9 mouse cellular contexts compared by ENCODE assay signal in genomic region chr5:135777796-135778470, GRCm38 (mm10). TPM values are rescaled to one million over a fixed set of nuclear protein-coding genes. Genes with fewer than 3 reads are reported as not detected.
DNase-seq lines count a peak whose midpoint lies in the region; ATAC-seq and TF ChIP-seq lines count a peak whose summit lies in the region.
"Had no signal": no experiment of that assay in that cellular context is flagged by ENCODE, and none has a peak within 500 bp of the region (broad histone marks: within the 10 kb centered on the region; RNA-seq: fewer than 3 reads in every experiment).

Gene Styxl1 (minus strand): TSS chr5:135778385.

- peak within 1 kb of the TSS; percentile 91 for H3K9ac ChIP-seq in neural tube, embryonic 11.5 days (ENCODE audit: low read length)
- H3K9ac ChIP-seq in forebrain, embryonic 12.5 days: peak within 1 kb of the TSS; percentile 94
- H3K9ac ChIP-seq in liver, embryonic 13.5 days: peak within 1 kb of the TSS; percentile 93
- peak within 1 kb of the TSS; percentile 96 for H3K9ac ChIP-seq in stomach, postnatal 0 days (ENCODE audit: low read length)

- peaks cover 8% of the 10 kb centered on the region; the same call in 1 of the 2 replicates for H3K4me1 ChIP-seq in neural tube, embryonic 11.5 days (ENCODE audit: control insufficient read depth, insufficient read depth, low read length)
- peaks cover 27% of the 10 kb centered on the region for H3K4me1 ChIP-seq in forebrain, embryonic 12.5 days
- H3K4me1 ChIP-seq in liver, embryonic 13.5 days (replicated peaks): peaks cover 54% of the 10 kb centered on the region
- H3K4me1 ChIP-seq in stomach, postnatal 0 days (replicated peaks; ENCODE audit: control insufficient read depth, insufficient read depth): 0 out of 2 replicates have a peak, but pooled peaks cover 9% of the 10 kb centered on the region

- H3K4me2 ChIP-seq in neural tube, embryonic 11.5 days (ENCODE audit: low read depth): peak within 1 kb of the TSS; percentile 73
- peak within 1 kb of the TSS; percentile 74 for H3K4me2 ChIP-seq in forebrain, embryonic 12.5 days
- peak within 1 kb of the TSS; percentile 90 for H3K4me2 ChIP-seq in liver, embryonic 13.5 days
- peak within 1 kb of the TSS; percentile 83 for H3K4me2 ChIP-seq in stomach, postnatal 0 days (replicated peaks; ENCODE audit: low read depth)

- peak within 1 kb of the TSS; percentile 71 for H3K4me3 ChIP-seq in neural tube, embryonic 11.5 days (ENCODE audit: low read depth, low read length)
- H3K4me3 ChIP-seq in forebrain, embryonic 12.5 days (replicated peaks): peak within 1 kb of the TSS; percentile 82
- peak within 1 kb of the TSS; percentile 84 for H3K4me3 ChIP-seq in liver, embryonic 13.5 days (replicated peaks)
- H3K4me3 ChIP-seq in stomach, postnatal 0 days (ENCODE audit: low read depth, low read length): peak within 1 kb of the TSS; percentile 68

- DNase-seq in adrenal gland, postnatal 14 days: peak; percentile 68
- DNase-seq in adrenal gland, adult (ENCODE audit: inconsistent age in 2 of 2, low spot score in 1 of 2): no peak
- peak; percentile 63 for DNase-seq in neural tube, embryonic 11.5 days (ENCODE audit: low spot score)
- DNase-seq in neural tube, embryonic 10.5 days (ENCODE audit: extremely low spot score, low spot score): no peak
- DNase-seq in liver, embryonic 13.5 days: no peak
- no peak for DNase-seq in stomach, postnatal 0 days (ENCODE audit: low spot score)
- no peak for DNase-seq in cerebellum, adult 11 months

- TF ChIP-seq CTCF in stomach, postnatal 0 days (IDR thresholded peaks at IDR 0.05; ENCODE audit: low read depth): no peak

- H3K9me3 ChIP-seq in neural tube, embryonic 11.5 days (ENCODE audit: control insufficient read depth, low read length): no peaks in the 10 kb centered on the region
- H3K9me3 ChIP-seq in forebrain, embryonic 12.5 days: no peaks in the 10 kb centered on the region
- no peaks in the 10 kb centered on the region for H3K9me3 ChIP-seq in liver, embryonic 13.5 days (replicated peaks)
- H3K9me3 ChIP-seq in stomach, postnatal 0 days (ENCODE audit: control insufficient read depth, low read length): no peaks in the 10 kb centered on the region

- ATAC-seq in neural tube, embryonic 11.5 days (ENCODE audit: insufficient read depth, low FRiP score, low TSS enrichment): peak; percentile 93
- peak; percentile 94 for ATAC-seq in forebrain, embryonic 12.5 days (ENCODE audit: low FRiP score)
- ATAC-seq in liver, embryonic 13.5 days (ENCODE audit: low read depth): peak; percentile 91
- ATAC-seq in stomach, postnatal 0 days (ENCODE audit: low FRiP score, low TSS enrichment): peak; percentile 22

- H3K36me3 ChIP-seq in neural tube, embryonic 11.5 days (ENCODE audit: control insufficient read depth, insufficient read depth, low read length): no peaks in the 10 kb centered on the region
- H3K36me3 ChIP-seq in forebrain, embryonic 12.5 days (replicated peaks): peaks cover 16% of the 10 kb centered on the region
- H3K36me3 ChIP-seq in liver, embryonic 13.5 days: peaks cover 23% of the 10 kb centered on the region
- 0 out of 2 replicates have a peak, but pooled peaks cover 3% of the 10 kb centered on the region for H3K36me3 ChIP-seq in stomach, postnatal 0 days (ENCODE audit: control insufficient read depth, insufficient read depth, low read length)

- under 1% methylated on average over 44 of the region's 45 CpGs for WGBS in neural tube, embryonic 11.5 days
- under 1% methylated on average over 45 of the region's 45 CpGs for WGBS in forebrain, embryonic 12.5 days
- under 1% methylated on average over 45 of the region's 45 CpGs for WGBS in liver, embryonic 13.5 days (ENCODE audit: insufficient replicate concordance)
- under 1% methylated on average over 43 of the region's 45 CpGs for WGBS in stomach, postnatal 0 days

- H3K27ac ChIP-seq in neural tube, embryonic 11.5 days (ENCODE audit: low read depth, low read length): peak within 1 kb of the TSS; percentile 91
- peak within 1 kb of the TSS; percentile 95 for H3K27ac ChIP-seq in forebrain, embryonic 12.5 days
- H3K27ac ChIP-seq in liver, embryonic 13.5 days: peak within 1 kb of the TSS; percentile 87
- H3K27ac ChIP-seq in stomach, postnatal 0 days (replicated peaks): peak within 1 kb of the TSS; percentile 97

- no peak for TF ChIP-seq EP300 in stomach, postnatal 0 days (optimal IDR thresholded peaks at IDR 0.05)

- no peaks in the 10 kb centered on the region for H3K27me3 ChIP-seq in neural tube, embryonic 11.5 days (ENCODE audit: control insufficient read depth, insufficient read depth, low read length)
- 0 out of 2 replicates have a peak, but pooled peaks cover 2% of the 10 kb centered on the region for H3K27me3 ChIP-seq in forebrain, embryonic 12.5 days
- H3K27me3 ChIP-seq in liver, embryonic 13.5 days: no peaks in the 10 kb centered on the region
- no peaks in the 10 kb centered on the region for H3K27me3 ChIP-seq in stomach, postnatal 0 days (ENCODE audit: control insufficient read depth, insufficient read depth, low read length)

RNA-seq across cellular contexts. Expression of gene Styxl1, which starts in this region (rescaled TPM):
- total RNA-seq in adrenal gland, postnatal 14 days (2021): 0.30 and 0.37 TPM in 2 replicates
- polyA plus RNA-seq in neural tube, embryonic 11.5 days (2014; fragmentation: Nextera tagmentation; extraction: Ambion mirVana): 0.24 TPM in 1 of 2 replicates, not detected in the other
- polyA plus RNA-seq in forebrain, embryonic 12.5 days (2016; fragmentation: Nextera tagmentation; extraction: Ambion mirVana): 0.29 TPM in 1 of 2 replicates, not detected in the other
- not detected in 2 replicates for polyA plus RNA-seq in liver, embryonic 13.5 days (2015; fragmentation: Nextera tagmentation; extraction: Ambion mirVana)
- polyA plus RNA-seq in stomach, postnatal 0 days (2015; fragmentation: Nextera tagmentation; extraction: Ambion mirVana): 0.10 and 0.27 TPM in 2 replicates
- total RNA-seq: left cerebral cortex, adult 18-20 months had no signal

Comparison
In these comparisons a context has a peak if more than half of its experiments do, and no peak if none do; other contexts are left out.
1. Peak in DNase-seq in adrenal gland, postnatal 14 days; RNA of the gene not detected or under 1 TPM.
2. Peak in DNase-seq, ATAC-seq, H3K4me3 ChIP-seq, H3K27ac ChIP-seq, H3K9ac ChIP-seq and H3K4me2 ChIP-seq in neural tube, embryonic 11.5 days; RNA of the gene not detected or under 1 TPM.
3. Peak in ATAC-seq, H3K4me3 ChIP-seq, H3K27ac ChIP-seq, H3K9ac ChIP-seq and H3K4me2 ChIP-seq in forebrain, embryonic 12.5 days; RNA of the gene not detected or under 1 TPM.
4. Peak in ATAC-seq, H3K4me3 ChIP-seq, H3K27ac ChIP-seq, H3K9ac ChIP-seq and H3K4me2 ChIP-seq in liver, embryonic 13.5 days; RNA of the gene not detected or under 1 TPM.
5. Peak in ATAC-seq, H3K4me3 ChIP-seq, H3K27ac ChIP-seq, H3K9ac ChIP-seq and H3K4me2 ChIP-seq in stomach, postnatal 0 days; RNA of the gene not detected or under 1 TPM.
6. ATAC-seq: peak in every context shown above with its lines; median percentile 94 in forebrain, embryonic 12.5 days; 93 in neural tube, embryonic 11.5 days; 91 in liver, embryonic 13.5 days; 22 in stomach, postnatal 0 days.